Mouse (Mus musculus): ENCODE results near the gene Pdxk. TPM values are rescaled to one million over a fixed set of nuclear protein-coding genes. Genes with fewer than 3 reads are reported as not detected.
A peak's percentile ranks its signal among the peaks of the same experiment; 100 is the strongest.

Pdxk gene
- polyA plus RNA-seq, 1 experiment from 2014 or later = 24.8 TPM

GRCm38 (mm10) chr10:78458348-78459111 is 6.2 kb downstream of the Pdxk start:
- DNase-seq (ENCODE audit: low read depth, low spot score) (no peak), ATAC-seq (peak; percentile 38)
- in situ Hi-C loops (cut with MboI; ENCODE audit: low pct_unique_long_range_greater_than_20kb) = no loop called here
- POLR2A ChIA-PET = no interaction called here
- CTCF ChIA-PET = interaction anchor here (2.6 kb wide), 1 partner anchor 12 kb away, joined by 8 read pairs; no protein-coding TSS in a partner anchor
- TF ChIP-seq CTCF (IDR thresholded peaks at IDR 0.05) = no peak
- no peaks in the 10 kb centered on the region for H3K27me3 ChIP-seq

- CTCF ChIA-PET = no interaction called here
- ATAC-seq = no peak
Measured at GRCm38 (mm10) chr10:78457495-78458347, 7.1 kb downstream of the Pdxk start.

GRCm38 (mm10) chr10:78456696-78457095 is 8.1 kb downstream of the Pdxk start:
- ATAC-seq (no peak), DNase-seq (ENCODE audit: low read depth, low spot score) (no peak)
- H3K27me3 ChIP-seq = no peaks in the 10 kb centered on the region
- ChIA-PET POLR2A (interaction anchor here (0.6 kb wide), 1 partner anchor 44 kb away, joined by 5 read pairs; no protein-coding TSS in a partner anchor), CTCF (no interaction called here)
- in situ Hi-C loops (cut with MboI; ENCODE audit: low pct_unique_long_range_greater_than_20kb) = no loop called here
- TF ChIP-seq CTCF (IDR thresholded peaks at IDR 0.05) = no peak

More at GRCm38 (mm10) chr10:78457495-78458347, 7.1 kb downstream of the Pdxk start:
- in situ Hi-C loops (cut with MboI; ENCODE audit: low pct_unique_long_range_greater_than_20kb) = no loop called here
- H3K27me3 ChIP-seq = no peaks in the 10 kb centered on the region
- TF ChIP-seq CTCF (IDR thresholded peaks at IDR 0.05) = no peak
- POLR2A ChIA-PET = no interaction called here
- no peak for DNase-seq (ENCODE audit: low read depth, low spot score)

- DNase-seq (ENCODE audit: low read depth, low spot score) = no peak
- no peak for ATAC-seq
- ChIA-PET POLR2A (no interaction called here), CTCF (interaction anchor here (1.2 kb wide), 1 partner anchor 11 kb away, joined by 3 read pairs; no protein-coding TSS in a partner anchor)
- TF ChIP-seq CTCF (IDR thresholded peaks at IDR 0.05) = no peak
- in situ Hi-C loops (cut with MboI; ENCODE audit: low pct_unique_long_range_greater_than_20kb) = no loop called here
- H3K27me3 ChIP-seq = no peaks in the 10 kb centered on the region
Measured at GRCm38 (mm10) chr10:78452641-78453040, 12.1 kb downstream of the Pdxk start.

- TF ChIP-seq CTCF (IDR thresholded peaks at IDR 0.05) = no peak
- DNase-seq (ENCODE audit: low read depth, low spot score) (no peak), ATAC-seq (no peak)
- ChIA-PET CTCF (no interaction called here), POLR2A (interaction anchor here (0.5 kb wide), 1 partner anchor 12 kb away, joined by 3 read pairs; no protein-coding TSS in a partner anchor)
- no peaks in the 10 kb centered on the region for H3K27me3 ChIP-seq
- in situ Hi-C loops (cut with MboI; ENCODE audit: low pct_unique_long_range_greater_than_20kb) = no loop called here
Measured at GRCm38 (mm10) chr10:78450761-78451160, 14.0 kb downstream of the Pdxk start.

GRCm38 (mm10) chr10:78447396-78447795 is 17.4 kb downstream of the Pdxk start:
- TF ChIP-seq CTCF (IDR thresholded peaks at IDR 0.05) = no peak
- no peaks in the 10 kb centered on the region for H3K27me3 ChIP-seq
- ATAC-seq = no peak
- in situ Hi-C loops (cut with MboI; ENCODE audit: low pct_unique_long_range_greater_than_20kb) = no loop called here
- ChIA-PET CTCF (interaction anchor here (0.8 to 2.1 kb wide), 2 partner anchors 9 to 13 kb away, joined by 3 to 8 read pairs; no protein-coding TSS in a partner anchor), POLR2A (no interaction called here)
- no peak for DNase-seq (ENCODE audit: low read depth, low spot score)

- POLR2A ChIA-PET = no interaction called here
- ATAC-seq (no peak), DNase-seq (ENCODE audit: low read depth, low spot score) (no peak)
- TF ChIP-seq CTCF (IDR thresholded peaks at IDR 0.05) = no peak
- in situ Hi-C loops (cut with MboI; ENCODE audit: low pct_unique_long_range_greater_than_20kb) = no loop called here
- no peaks in the 10 kb centered on the region for H3K27me3 ChIP-seq
- CTCF ChIA-PET = interaction anchor here (1.0 to 2.1 kb wide), 4 partner anchors 8 to 34 kb away, joined by 3 to 8 read pairs (median 4); partner anchors contain the start of gene Rrp1
Measured at GRCm38 (mm10) chr10:78446195-78446594, 18.6 kb downstream of the Pdxk start.

- TF ChIP-seq CTCF (IDR thresholded peaks at IDR 0.05) = no peak
- DNase-seq (ENCODE audit: low read depth, low spot score) = no peak
Measured at GRCm38 (mm10) chr10:78442292-78442691, 22.5 kb downstream of the Pdxk start.

GRCm38 (mm10) chr10:78441606-78442005 is 23.2 kb downstream of the Pdxk start:
- in situ Hi-C loops (cut with MboI; ENCODE audit: low pct_unique_long_range_greater_than_20kb) = no loop called here
- DNase-seq (ENCODE audit: low read depth, low spot score) (no peak), ATAC-seq (no peak)
- H3K27me3 ChIP-seq = no peaks in the 10 kb centered on the region
- POLR2A ChIA-PET = interaction anchor here (0.6 kb wide), 1 partner anchor 207 kb away, joined by 9 read pairs; no protein-coding TSS in a partner anchor
- CTCF ChIA-PET = interaction anchor here (0.7 to 2.1 kb wide), 6 partner anchors 11 to 162 kb away, joined by 3 to 6 read pairs (median 4); no protein-coding TSS in a partner anchor
- no peak for TF ChIP-seq CTCF (IDR thresholded peaks at IDR 0.05)

More at GRCm38 (mm10) chr10:78442292-78442691, 22.5 kb downstream of the Pdxk start:
- in situ Hi-C loops (cut with MboI; ENCODE audit: low pct_unique_long_range_greater_than_20kb) = no loop called here
- POLR2A ChIA-PET = interaction anchor here (0.6 kb wide), 1 partner anchor 208 kb away, joined by 9 read pairs; no protein-coding TSS in a partner anchor
- no peak for ATAC-seq
- no peaks in the 10 kb centered on the region for H3K27me3 ChIP-seq
- CTCF ChIA-PET = interaction anchor here (2.1 kb wide), 1 partner anchor 18 kb away, joined by 6 read pairs; no protein-coding TSS in a partner anchor

- POLR2A ChIA-PET = no interaction called here
- CTCF ChIA-PET = interaction anchor here (0.7 to 2.1 kb wide), 10 partner anchors 10 to 161 kb away, joined by 3 to 6 read pairs (median 3); no protein-coding TSS in a partner anchor
- no peaks in the 10 kb centered on the region for H3K27me3 ChIP-seq
- ATAC-seq (no peak), DNase-seq (ENCODE audit: low read depth, low spot score) (no peak)
- TF ChIP-seq CTCF (IDR thresholded peaks at IDR 0.05) = no peak
- in situ Hi-C loops (cut with MboI; ENCODE audit: low pct_unique_long_range_greater_than_20kb) = no loop called here
Measured at GRCm38 (mm10) chr10:78440812-78441211, 24.0 kb downstream of the Pdxk start.
